Mouse (Mus musculus) forebrain, embryonic 11.5 days (tissue): ENCODE measurements around the gene Mok. TPM values are rescaled to one million over a fixed set of nuclear protein-coding genes. Genes with fewer than 3 reads are reported as not detected.

ENCODE experiments used
- ATAC-seq: fragments of 200-750 bp; cut with Nextera tagmentation; replicated peaks from 2 replicates; pipeline ENCODE4 v1.8.0; 2017; ENCODE audit warnings: moderate TSS enrichment; ENCODE audit not compliant: low FRiP score
- DNase-seq: peaks from one replicate; pipeline ENCODE4 v3.0.0-alpha.2; 2017; ENCODE audit warnings: low spot score
- H3K27ac ChIP-seq: fragments of 300-500 bp; sonication (generic); 2 replicates; pipeline ENCODE4 v1.5.1; 2014; ENCODE audit warnings: low read depth, low read length
- H3K27me3 ChIP-seq: fragments of 300-500 bp; sonication (generic); 2 replicates; pipeline ENCODE4 v1.6.1; 2014; ENCODE audit warnings: mild to moderate bottlenecking, low read length, mixed read lengths; ENCODE audit not compliant: control insufficient read depth, insufficient read depth
- H3K36me3 ChIP-seq: fragments of 300-500 bp; sonication (generic); 2 replicates; pipeline ENCODE4 v1.6.1; 2014; ENCODE audit warnings: mild to moderate bottlenecking, low read length, moderate library complexity, mixed read lengths; ENCODE audit not compliant: control insufficient read depth, insufficient read depth
- H3K4me1 ChIP-seq: fragments of 300-500 bp; sonication (generic); replicated peaks from 2 replicates; pipeline ENCODE4 v1.6.1; 2014; ENCODE audit warnings: low read length, mixed read lengths; ENCODE audit not compliant: control insufficient read depth, insufficient read depth
- H3K4me2 ChIP-seq: fragments of 300-500 bp; sonication (generic); 2 replicates; pipeline ENCODE4 v1.6.1; 2014; ENCODE audit warnings: low read depth, mild to moderate bottlenecking, low read length, moderate library complexity, mixed read lengths; ENCODE audit not compliant: severe bottlenecking
- H3K4me3 ChIP-seq: fragments of 300-500 bp; sonication (generic); 2 replicates; pipeline ENCODE4 v1.5.1; 2014; ENCODE audit warnings: low read depth, low read length
- H3K9ac ChIP-seq: fragments of 300-500 bp; sonication (generic); 2 replicates; pipeline ENCODE4 v1.6.1; 2014; ENCODE audit warnings: low read length
- H3K9me3 ChIP-seq: fragments of 300-500 bp; sonication (generic); 2 replicates; pipeline ENCODE4 v1.6.1; 2016; ENCODE audit warnings: low read length, mixed read lengths; ENCODE audit not compliant: control insufficient read depth
- WGBS: fragments of 180-500 bp; shearing (Covaris S2); extraction: QIAGEN DNeasy Blood & Tissue Kit; methylation state at CpG from one replicate; pipeline ENCODE4 v1.1.7; 2014; 5-methylcytosine and 5-hydroxymethylcytosine counted together
- polyA plus RNA-seq: library from polyadenylated mRNA; unstranded; fragments of >200 nt; fragmentation: Nextera tagmentation; extraction: Ambion mirVana; gene quantifications from 2 replicates; pipeline ENCODE4 v1.2.1, GENCODE M21; 2014

Gene Mok
- polyA plus RNA-seq, 1 experiment from 2014 or later: 12.5 TPM

DNA sequence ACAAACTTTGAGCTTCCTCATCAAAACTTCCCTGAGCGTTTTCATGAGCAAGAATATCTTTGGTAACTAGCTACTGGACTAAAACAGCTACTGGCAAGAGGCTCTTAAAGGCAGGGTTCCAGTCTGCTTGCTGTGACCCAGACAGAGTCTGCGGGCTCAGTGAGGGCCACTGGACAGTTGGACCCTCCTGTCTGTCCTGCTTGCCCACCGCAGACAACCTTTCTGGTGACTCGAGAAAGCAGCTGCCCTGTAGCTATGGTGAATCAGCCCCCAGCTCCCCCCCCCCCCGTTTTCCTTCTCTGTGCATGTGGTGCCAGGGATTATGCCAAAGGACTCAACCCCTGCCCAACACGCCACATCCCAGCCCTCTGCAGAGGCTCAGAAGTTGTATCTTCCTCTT lies 43.5 kb downstream of the Mok start:
- 83% methylated on average over 6 of the region's 6 CpGs for WGBS
- Histone ChIP-seq H3K36me3 (no peaks in the 10 kb centered on the region), H3K4me1 (no peaks in the 10 kb centered on the region), H3K27me3 (no peaks in the 10 kb centered on the region), H3K9me3 (no peaks in the 10 kb centered on the region), H3K4me2 (no peak overlapping the region), H3K27ac (no peak overlapping the region), H3K4me3 (no peak overlapping the region), H3K9ac (no peak overlapping the region)
- no peak for ATAC-seq
- no peak for DNase-seq

GRCm38 (mm10) chr12:110796748-110797147 lies 44.0 kb downstream of the Mok start:
- Histone ChIP-seq H3K27me3 (no peaks in the 10 kb centered on the region), H3K4me3 (no peak overlapping the region), H3K9me3 (no peaks in the 10 kb centered on the region), H3K4me1 (no peaks in the 10 kb centered on the region), H3K4me2 (no peak overlapping the region), H3K27ac (no peak overlapping the region), H3K36me3 (no peaks in the 10 kb centered on the region), H3K9ac (no peak overlapping the region)
- 86% methylated on average over 6 of the region's 6 CpGs for WGBS
- no peak for DNase-seq
- ATAC-seq: no peak

DNA sequence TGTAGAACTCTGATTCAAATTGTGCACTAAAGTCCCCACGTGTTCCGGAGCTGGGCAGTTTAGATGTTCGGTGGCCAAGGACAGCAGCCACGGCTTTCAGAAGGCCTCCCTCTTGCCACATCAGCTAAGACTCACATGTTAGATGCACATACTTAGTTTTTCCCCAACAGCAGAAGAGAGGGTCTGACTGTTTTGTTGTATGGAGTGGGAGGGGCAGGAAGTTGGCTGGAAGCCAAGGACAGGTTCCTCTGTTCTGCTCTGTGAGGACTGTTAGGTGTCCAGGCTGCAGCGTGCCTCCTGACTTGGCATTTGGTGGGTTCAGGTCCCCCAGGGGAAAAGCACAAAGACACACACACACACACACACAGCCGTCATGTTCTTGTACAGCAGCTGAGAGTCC lies 45.7 kb downstream of the Mok start:
- ATAC-seq: no peak
- Histone ChIP-seq H3K36me3 (no peaks in the 10 kb centered on the region), H3K9ac (no peak overlapping the region), H3K27me3 (no peaks in the 10 kb centered on the region), H3K4me3 (no peak overlapping the region), H3K4me2 (no peak overlapping the region), H3K27ac (no peak overlapping the region), H3K4me1 (no peaks in the 10 kb centered on the region), H3K9me3 (no peaks in the 10 kb centered on the region)
- 90% methylated on average over 6 of the region's 6 CpGs for WGBS
- no peak for DNase-seq

DNA sequence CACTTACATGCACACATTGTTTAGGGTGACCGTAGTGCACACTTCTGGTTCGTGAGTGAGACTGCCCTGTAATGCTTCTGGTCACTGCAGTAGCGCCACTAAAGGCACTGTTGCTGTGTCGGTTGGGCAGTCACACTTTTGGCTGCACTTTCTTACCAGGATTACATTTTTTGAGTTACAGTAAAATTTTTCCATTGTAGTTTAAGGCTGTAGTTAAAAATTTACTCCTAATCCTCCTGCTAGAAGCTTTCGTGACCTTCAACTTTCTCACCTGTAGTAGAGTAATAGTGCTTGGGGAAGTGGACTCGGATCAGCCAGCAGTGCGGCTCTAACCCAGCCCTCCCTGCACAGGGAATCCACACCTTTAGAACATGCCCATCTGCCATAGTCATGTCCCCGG lies 49.7 kb downstream of the Mok start:
- H3K27me3 ChIP-seq: no peaks in the 10 kb centered on the region
- WGBS: 91% methylated on average over 8 of the region's 8 CpGs
- no peaks in the 10 kb centered on the region for H3K4me1 ChIP-seq
- no peaks in the 10 kb centered on the region for H3K36me3 ChIP-seq
- no peak for DNase-seq
- no peak overlapping the region for H3K4me2 ChIP-seq
- no peak overlapping the region for H3K27ac ChIP-seq
- H3K4me3 ChIP-seq: no peak overlapping the region
- no peaks in the 10 kb centered on the region for H3K9me3 ChIP-seq
- no peak overlapping the region for H3K9ac ChIP-seq
- no peak for ATAC-seq

DNA sequence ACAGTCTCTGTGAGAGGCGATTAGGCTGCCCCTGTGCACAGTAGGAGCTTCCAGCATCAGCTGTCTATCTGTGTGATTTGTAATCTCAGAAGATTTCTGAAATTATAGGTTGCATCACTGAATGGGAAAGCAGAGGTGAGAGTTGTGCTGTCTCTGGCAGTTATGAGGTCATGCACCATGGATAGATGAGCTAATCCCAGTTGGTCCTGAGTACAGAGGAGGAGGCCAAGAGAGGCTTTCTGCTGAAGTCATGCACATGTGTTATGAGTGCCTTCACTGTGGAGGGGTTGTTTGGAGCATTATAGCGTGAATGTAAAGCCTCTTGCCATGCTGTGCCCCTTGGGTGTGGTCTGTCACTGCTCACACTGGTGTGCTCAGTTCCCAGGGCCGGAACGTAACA lies 50.2 kb downstream of the Mok start:
- ATAC-seq: no peak
- H3K4me1 ChIP-seq: no peaks in the 10 kb centered on the region
- no peak overlapping the region for H3K9ac ChIP-seq
- no peak for DNase-seq
- no peaks in the 10 kb centered on the region for H3K36me3 ChIP-seq
- H3K9me3 ChIP-seq: no peaks in the 10 kb centered on the region
- 91% methylated on average over 4 of the region's 4 CpGs for WGBS
- no peak overlapping the region for H3K27ac ChIP-seq
- H3K4me3 ChIP-seq: no peak overlapping the region
- no peak overlapping the region for H3K4me2 ChIP-seq
- H3K27me3 ChIP-seq: no peaks in the 10 kb centered on the region

- DNase-seq (no peak), ATAC-seq (no peak)
- Histone ChIP-seq H3K36me3 (no peaks in the 10 kb centered on the region), H3K9ac (no peak overlapping the region), H3K4me2 (no peak overlapping the region), H3K27me3 (no peaks in the 10 kb centered on the region), H3K9me3 (no peaks in the 10 kb centered on the region), H3K4me1 (no peaks in the 10 kb centered on the region), H3K4me3 (no peak overlapping the region), H3K27ac (no peak overlapping the region)
- 86% methylated on average over 4 of the region's 4 CpGs for WGBS
Observed at GRCm38 (mm10) chr12:110786243-110786642, 54.5 kb downstream of the Mok start.

GRCm38 (mm10) chr12:110784211-110784610 lies 56.5 kb downstream of the Mok start:
- WGBS: 96% methylated on average over 2 of the region's 2 CpGs
- Histone ChIP-seq H3K9ac (no peak overlapping the region), H3K4me1 (no peaks in the 10 kb centered on the region), H3K36me3 (no peaks in the 10 kb centered on the region), H3K9me3 (no peaks in the 10 kb centered on the region), H3K27ac (no peak overlapping the region), H3K27me3 (no peaks in the 10 kb centered on the region), H3K4me2 (no peak overlapping the region), H3K4me3 (no peak overlapping the region)
- DNase-seq: no peak
- no peak for ATAC-seq

- H3K4me2 ChIP-seq: no peak overlapping the region
- DNase-seq (no peak), ATAC-seq (no peak)
- no peak overlapping the region for H3K9ac ChIP-seq
- no peak overlapping the region for H3K27ac ChIP-seq
- H3K36me3 ChIP-seq: no peaks in the 10 kb centered on the region
- no peaks in the 10 kb centered on the region for H3K27me3 ChIP-seq
- no peaks in the 10 kb centered on the region for H3K9me3 ChIP-seq
- 100% methylated on average over 1 of the region's 1 CpGs for WGBS
- no peak overlapping the region for H3K4me3 ChIP-seq
- no peaks in the 10 kb centered on the region for H3K4me1 ChIP-seq
Observed at GRCm38 (mm10) chr12:110782278-110782677, 58.5 kb downstream of the Mok start.

DNA sequence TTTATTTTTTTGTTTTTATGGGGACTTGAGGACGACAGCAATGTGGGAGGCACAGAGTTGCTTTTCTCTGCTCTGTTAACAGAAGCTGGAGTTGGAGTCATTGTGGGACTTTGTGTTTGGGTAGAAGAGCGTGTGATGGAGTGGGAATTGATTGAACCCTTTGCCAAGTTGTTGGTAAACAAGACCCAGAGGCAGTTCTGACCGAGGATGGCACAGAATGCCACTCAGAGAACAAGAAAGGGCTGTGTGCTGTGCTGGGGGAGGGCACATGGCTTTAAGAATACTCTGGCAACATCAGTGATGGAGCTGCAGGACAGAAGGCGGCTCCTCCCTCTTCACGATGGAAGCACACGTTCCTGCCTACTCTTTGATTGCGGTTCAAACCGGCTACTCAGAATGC lies 59.6 kb downstream of the Mok start:
- no peaks in the 10 kb centered on the region for H3K27me3 ChIP-seq
- H3K9ac ChIP-seq: no peak overlapping the region
- no peaks in the 10 kb centered on the region for H3K36me3 ChIP-seq
- no peak overlapping the region for H3K27ac ChIP-seq
- no peaks in the 10 kb centered on the region for H3K4me1 ChIP-seq
- DNase-seq: no peak
- no peaks in the 10 kb centered on the region for H3K9me3 ChIP-seq
- 87% methylated on average over 8 of the region's 8 CpGs for WGBS
- H3K4me2 ChIP-seq: no peak overlapping the region
- ATAC-seq: no peak
- H3K4me3 ChIP-seq: no peak overlapping the region
